Comparison of ENCODE assay signal across 19 mouse cellular contexts in the genomic region with DNA sequence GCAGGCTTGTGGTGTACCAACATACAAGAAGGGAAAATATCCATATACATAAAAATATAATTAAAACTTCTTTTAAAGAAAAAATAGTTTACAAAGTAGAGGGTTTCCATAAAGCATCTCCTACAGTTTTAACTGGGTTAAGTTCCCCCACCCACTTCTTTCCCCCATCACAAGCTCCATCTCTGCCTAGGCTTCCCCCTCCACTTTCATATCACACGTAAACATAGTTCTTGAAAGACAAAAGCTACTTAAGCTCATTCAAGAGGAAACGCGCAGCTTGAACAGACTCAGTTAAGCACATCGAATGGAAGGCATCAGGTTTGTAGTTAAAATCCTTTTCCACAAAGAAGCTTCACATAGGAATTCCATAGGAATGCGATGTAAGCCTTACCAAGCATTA. TPM values are rescaled to one million over a fixed set of nuclear protein-coding genes. Genes with fewer than 3 reads are reported as not detected.
DNase-seq lines count a peak whose midpoint lies in the region; ATAC-seq lines count a peak whose summit lies in the region.
"Had no signal": no experiment of that assay in that cellular context is flagged by ENCODE, and none has a peak within 500 bp of the region (broad histone marks: within the 10 kb centered on the region; RNA-seq: fewer than 3 reads in every experiment).

No protein-coding gene starts in this region.

- no peaks in the 10 kb centered on the region for H3K4me1 ChIP-seq in hindbrain, embryonic 13.5 days (replicated peaks)
- H3K4me1 ChIP-seq: embryonic facial prominence, embryonic 12.5 days; forebrain, embryonic 12.5 days; hindbrain, embryonic 12.5 days had no signal

- no peaks in the 10 kb centered on the region for H3K27me3 ChIP-seq in splenic B cell, adult 2 months (ENCODE audit: control insufficient read depth, insufficient read depth, low read length, poor library complexity, severe bottlenecking)
- H3K27me3 ChIP-seq in hindbrain, embryonic 13.5 days: no peaks in the 10 kb centered on the region
- H3K27me3 ChIP-seq: embryonic facial prominence, embryonic 12.5 days; forebrain, embryonic 12.5 days; hindbrain, embryonic 12.5 days had no signal

- 76% methylated on average over 5 of the region's 5 CpGs for WGBS in hindbrain, embryonic 13.5 days

- no peak for ATAC-seq in hindbrain, embryonic 13.5 days (ENCODE audit: low FRiP score)
- ATAC-seq: forebrain, embryonic 16.5 days; hindbrain, postnatal 0 days; intestine, embryonic 16.5 days had no signal

- H3K4me2 ChIP-seq in hindbrain, embryonic 13.5 days: no peak overlapping the region
- H3K4me2 ChIP-seq: embryonic facial prominence, embryonic 12.5 days; forebrain, embryonic 12.5 days; hindbrain, embryonic 12.5 days had no signal

- no peak overlapping the region for H3K4me3 ChIP-seq in hindbrain, embryonic 13.5 days
- H3K4me3 ChIP-seq: embryonic facial prominence, embryonic 12.5 days; forebrain, embryonic 12.5 days; hindbrain, embryonic 12.5 days had no signal

- peak; percentile 64 for DNase-seq in A20 (ENCODE audit: low read depth, low spot score)
- DNase-seq in CD4-positive helper T cell, adult 2 months (ENCODE audit: low read depth, low spot score): peak; percentile 45
- DNase-seq in induced T-regulatory cell, adult 2 months (ENCODE audit: low read depth): peak; percentile 50
- peak; percentile 67 for DNase-seq in splenic B cell, adult 2 months (ENCODE audit: low read depth, low spot score)
- no peak for DNase-seq in embryo, embryonic 10 days (ENCODE audit: low spot score)
- DNase-seq: adrenal gland, adult 8-10 months; adrenal gland, postnatal 36 days; cerebellum, adult 2 months; cerebellum, postnatal 14 days; gastrocnemius, postnatal 14 days; heart, postnatal 10 days; heart, postnatal 4 days had no signal

- H3K9ac ChIP-seq in hindbrain, embryonic 13.5 days: no peak overlapping the region
- H3K9ac ChIP-seq: embryonic facial prominence, embryonic 12.5 days; forebrain, embryonic 12.5 days; hindbrain, embryonic 12.5 days had no signal

- H3K9me3 ChIP-seq in hindbrain, embryonic 13.5 days: no peaks in the 10 kb centered on the region
- H3K9me3 ChIP-seq: embryonic facial prominence, embryonic 12.5 days had no signal

- H3K27ac ChIP-seq in hindbrain, embryonic 13.5 days: no peak overlapping the region
- H3K27ac ChIP-seq: embryonic facial prominence, embryonic 12.5 days; forebrain, embryonic 12.5 days; hindbrain, embryonic 12.5 days; hindbrain, postnatal 0 days had no signal

- no peaks in the 10 kb centered on the region for H3K36me3 ChIP-seq in splenic B cell, adult 2 months (ENCODE audit: control insufficient read depth, insufficient read depth, low read length, poor library complexity, severe bottlenecking)
- H3K36me3 ChIP-seq in hindbrain, embryonic 13.5 days: no peaks in the 10 kb centered on the region
- H3K36me3 ChIP-seq: embryonic facial prominence, embryonic 12.5 days; forebrain, embryonic 12.5 days; hindbrain, embryonic 12.5 days had no signal

RNA-seq across cellular contexts. Expression of a gene that starts 32.8 kb away (rescaled TPM):
- 9.3 and 11.6 TPM in 2 replicates for polyA plus RNA-seq in hindbrain, embryonic 13.5 days (2015; fragmentation: Nextera tagmentation; extraction: Ambion mirVana)
